28 mouse cellular contexts compared by ENCODE assay signal in the genomic region with DNA sequence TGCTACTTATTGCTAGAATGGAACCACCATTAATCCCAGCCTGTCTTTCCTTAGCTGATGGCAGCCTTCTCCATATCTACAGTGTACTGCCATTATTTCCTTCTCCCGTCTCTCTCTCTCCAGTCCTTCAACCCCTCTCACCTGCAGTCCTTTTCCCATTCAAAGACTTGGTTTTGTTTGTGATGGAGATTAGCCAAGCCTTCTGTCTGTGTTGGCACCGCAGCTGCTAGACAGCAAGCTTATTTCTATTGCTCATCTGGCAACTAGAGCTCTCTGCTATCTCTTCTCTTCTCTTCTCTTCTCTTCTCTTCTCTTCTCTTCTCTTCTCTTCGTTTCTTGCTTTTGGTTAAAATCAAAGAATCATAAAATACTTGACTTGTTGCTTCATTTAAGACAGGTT.
"Had no signal": no experiment of that assay in that cellular context is flagged by ENCODE, and none has a peak within 500 bp of the region (broad histone marks: within the 10 kb centered on the region; RNA-seq: fewer than 3 reads in every experiment).

No protein-coding gene starts in this region.

- H3K27me3 ChIP-seq: heart, embryonic 13.5 days; heart, embryonic 15.5 days; hindbrain, embryonic 13.5 days; hindbrain, embryonic 15.5 days; kidney, embryonic 15.5 days; limb, embryonic 13.5 days; limb, embryonic 15.5 days; liver, embryonic 12.5 days had no signal

- H3K4me3 ChIP-seq: gastrocnemius, adult 2 months; heart, adult 2 months; heart, embryonic 13.5 days; heart, embryonic 15.5 days; hindbrain, embryonic 13.5 days; hindbrain, embryonic 15.5 days; kidney, embryonic 15.5 days; limb, embryonic 13.5 days; limb, embryonic 15.5 days; liver, embryonic 12.5 days had no signal

- H3K9me3 ChIP-seq: heart, embryonic 13.5 days; heart, embryonic 15.5 days; hindbrain, embryonic 13.5 days; hindbrain, embryonic 15.5 days; kidney, embryonic 15.5 days; limb, embryonic 13.5 days; limb, embryonic 15.5 days; liver, embryonic 12.5 days had no signal

- H3K27ac ChIP-seq: gastrocnemius, adult 2 months; heart, adult 2 months; heart, embryonic 13.5 days; heart, embryonic 15.5 days; hindbrain, embryonic 13.5 days; hindbrain, embryonic 15.5 days; hindbrain, postnatal 0 days; kidney, embryonic 15.5 days; kidney, postnatal 0 days; limb, embryonic 13.5 days; limb, embryonic 15.5 days; liver, embryonic 12.5 days; liver, embryonic 14.5 days had no signal

- ATAC-seq: hindbrain, postnatal 0 days; intestine, embryonic 16.5 days; liver, embryonic 12.5 days had no signal

- H3K4me1 ChIP-seq: heart, embryonic 13.5 days; heart, embryonic 15.5 days; hindbrain, embryonic 13.5 days; hindbrain, embryonic 15.5 days; kidney, embryonic 15.5 days; limb, embryonic 13.5 days; limb, embryonic 15.5 days; liver, embryonic 12.5 days had no signal

- H3K4me2 ChIP-seq: heart, embryonic 11.5 days; heart, embryonic 13.5 days; heart, embryonic 15.5 days; hindbrain, embryonic 13.5 days; hindbrain, embryonic 15.5 days; kidney, embryonic 15.5 days; limb, embryonic 13.5 days; limb, embryonic 15.5 days; liver, embryonic 12.5 days had no signal

- H3K9ac ChIP-seq: heart, embryonic 13.5 days; heart, embryonic 15.5 days; hindbrain, embryonic 13.5 days; hindbrain, embryonic 15.5 days; kidney, embryonic 15.5 days; limb, embryonic 13.5 days; limb, embryonic 15.5 days; liver, embryonic 12.5 days; liver, embryonic 14.5 days had no signal

- DNase-seq: gastrocnemius, adult 2 months; gastrocnemius, postnatal 10 days; gastrocnemius, postnatal 36 days; heart, adult 11 months; heart, adult 2 months; heart, postnatal 14 days; heart, postnatal 36 days; kidney, adult 11 months; kidney, adult 2 months; kidney, adult 9 months; kidney, postnatal 14 days; kidney, postnatal 36 days; layer of hippocampus, adult 9-11 months; layer of hippocampus, postnatal 36 days; left cerebral cortex, postnatal 4 days had no signal
